Mouse (Mus musculus): Measurements from ENCODE around the gene Cfdp1. TPM values are rescaled to one million over a fixed set of nuclear protein-coding genes. Genes with fewer than 3 reads are reported as not detected.
A peak's percentile ranks its signal among the peaks of the same experiment; 100 is the strongest.

Gene Cfdp1
- polyA plus RNA-seq, 1 experiment from 2014 or later: 225 TPM

- Histone ChIP-seq H3K27me3 (ENCODE audit: low read depth, poor library complexity, severe bottlenecking) (no peaks in the 10 kb centered on the region), H3K9me3 (replicated peaks) (no peaks in the 10 kb centered on the region), H3K27ac (replicated peaks) (peak overlapping the region; percentile 85), H3K4me3 (peak overlapping the region; percentile 38), H3K4me1 (peaks cover 57% of the 10 kb centered on the region), H3K36me3 (peaks cover 11% of the 10 kb centered on the region)
- peak; percentile 72 for DNase-seq (ENCODE audit: low spot score)
- 39% methylated on average over 13 of the region's 13 CpGs for WGBS
Measured at GRCm38 (mm10) chr8:111786701-111787588, 67.1 kb downstream of the Cfdp1 start.

- peaks cover 5% of the 10 kb centered on the region for H3K36me3 ChIP-seq
- H3K4me1 ChIP-seq: peaks cover 57% of the 10 kb centered on the region
- WGBS: 89% methylated on average over 2 of the region's 2 CpGs
Measured at GRCm38 (mm10) chr8:111786116-111786515, 68.0 kb downstream of the Cfdp1 start.

GRCm38 (mm10) chr8:111782671-111783394 is 71.3 kb downstream of the Cfdp1 start:
- no peak for DNase-seq (ENCODE audit: low spot score)
- 69% methylated on average over 9 of the region's 9 CpGs for WGBS
- H3K9me3 ChIP-seq (replicated peaks): no peaks in the 10 kb centered on the region
- peak overlapping the region; percentile 63 for H3K27ac ChIP-seq (replicated peaks)
- H3K27me3 ChIP-seq (ENCODE audit: low read depth, poor library complexity, severe bottlenecking): no peaks in the 10 kb centered on the region
- peaks cover 40% of the 10 kb centered on the region for H3K4me1 ChIP-seq
- H3K4me3 ChIP-seq: no peak overlapping the region
- peaks cover 21% of the 10 kb centered on the region for H3K36me3 ChIP-seq

More at GRCm38 (mm10) chr8:111786116-111786515, 68.0 kb downstream of the Cfdp1 start:
- no peak for DNase-seq (ENCODE audit: low spot score)
- H3K27ac ChIP-seq (replicated peaks): no peak overlapping the region
- no peaks in the 10 kb centered on the region for H3K27me3 ChIP-seq (ENCODE audit: low read depth, poor library complexity, severe bottlenecking)
- H3K4me3 ChIP-seq: no peak overlapping the region
- H3K9me3 ChIP-seq (replicated peaks): no peaks in the 10 kb centered on the region

- Histone ChIP-seq H3K4me1 (peaks cover 33% of the 10 kb centered on the region), H3K4me3 (no peak overlapping the region), H3K27me3 (ENCODE audit: low read depth, poor library complexity, severe bottlenecking) (no peaks in the 10 kb centered on the region), H3K27ac (replicated peaks) (peak overlapping the region; percentile 28; the same call in 1 of the 2 replicates), H3K9me3 (replicated peaks) (no peaks in the 10 kb centered on the region), H3K36me3 (peaks cover 21% of the 10 kb centered on the region)
- WGBS: 92% methylated on average over 2 of the region's 2 CpGs
- no peak for DNase-seq (ENCODE audit: low spot score)
Measured at GRCm38 (mm10) chr8:111782161-111782560, 71.9 kb downstream of the Cfdp1 start.

- no peaks in the 10 kb centered on the region for H3K9me3 ChIP-seq (replicated peaks)
- H3K4me1 ChIP-seq: peaks cover 20% of the 10 kb centered on the region
- no peak overlapping the region for H3K4me3 ChIP-seq
- no peak for DNase-seq (ENCODE audit: low spot score)
- H3K27me3 ChIP-seq (ENCODE audit: low read depth, poor library complexity, severe bottlenecking): no peaks in the 10 kb centered on the region
- WGBS: 88% methylated on average over 10 of the region's 10 CpGs
- H3K36me3 ChIP-seq: peaks cover 30% of the 10 kb centered on the region
- no peak overlapping the region for H3K27ac ChIP-seq (replicated peaks)
Measured at GRCm38 (mm10) chr8:111780697-111781424, 73.2 kb downstream of the Cfdp1 start.

GRCm38 (mm10) chr8:111779690-111780089 is 74.4 kb downstream of the Cfdp1 start:
- DNase-seq (ENCODE audit: low spot score): no peak
- Histone ChIP-seq H3K27me3 (ENCODE audit: low read depth, poor library complexity, severe bottlenecking) (no peaks in the 10 kb centered on the region), H3K36me3 (peaks cover 38% of the 10 kb centered on the region)

GRCm38 (mm10) chr8:111778801-111779200 is 75.3 kb downstream of the Cfdp1 start:
- Histone ChIP-seq H3K27ac (replicated peaks) (no peak overlapping the region), H3K4me3 (no peak overlapping the region), H3K9me3 (replicated peaks) (no peaks in the 10 kb centered on the region), H3K4me1 (peaks cover 20% of the 10 kb centered on the region), H3K36me3 (peaks cover 43% of the 10 kb centered on the region), H3K27me3 (ENCODE audit: low read depth, poor library complexity, severe bottlenecking) (no peaks in the 10 kb centered on the region)
- 87% methylated on average over 7 of the region's 7 CpGs for WGBS
- DNase-seq (ENCODE audit: low spot score): no peak

More at GRCm38 (mm10) chr8:111779690-111780089, 74.4 kb downstream of the Cfdp1 start:
- H3K4me3 ChIP-seq: no peak overlapping the region
- 85% methylated on average over 7 of the region's 7 CpGs for WGBS
- peaks cover 20% of the 10 kb centered on the region for H3K4me1 ChIP-seq
- H3K27ac ChIP-seq (replicated peaks): no peak overlapping the region; the same call in 1 of the 2 replicates
- H3K9me3 ChIP-seq (replicated peaks): no peaks in the 10 kb centered on the region

- 92% methylated on average over 4 of the region's 4 CpGs for WGBS
- Histone ChIP-seq H3K4me1 (0 out of 2 replicates have a peak, but pooled peaks cover 7% of the 10 kb centered on the region), H3K9me3 (replicated peaks) (no peaks in the 10 kb centered on the region), H3K4me3 (no peak overlapping the region), H3K27me3 (ENCODE audit: low read depth, poor library complexity, severe bottlenecking) (no peaks in the 10 kb centered on the region), H3K27ac (replicated peaks) (no peak overlapping the region), H3K36me3 (peaks cover 56% of the 10 kb centered on the region)
- DNase-seq (ENCODE audit: low spot score): no peak
Measured at GRCm38 (mm10) chr8:111776492-111776891, 77.6 kb downstream of the Cfdp1 start.

- peaks cover 59% of the 10 kb centered on the region for H3K36me3 ChIP-seq
- no peak overlapping the region for H3K4me3 ChIP-seq
- no peak overlapping the region for H3K27ac ChIP-seq (replicated peaks)
- H3K27me3 ChIP-seq (ENCODE audit: low read depth, poor library complexity, severe bottlenecking): no peaks in the 10 kb centered on the region
- H3K9me3 ChIP-seq (replicated peaks): no peaks in the 10 kb centered on the region
- WGBS: 94% methylated on average over 6 of the region's 6 CpGs
- DNase-seq (ENCODE audit: low spot score): no peak
- 0 out of 2 replicates have a peak, but pooled peaks cover 7% of the 10 kb centered on the region for H3K4me1 ChIP-seq
Measured at GRCm38 (mm10) chr8:111775766-111776165, 78.3 kb downstream of the Cfdp1 start.

- H3K9me3 ChIP-seq (replicated peaks): no peaks in the 10 kb centered on the region
- no peaks in the 10 kb centered on the region for H3K27me3 ChIP-seq (ENCODE audit: low read depth, poor library complexity, severe bottlenecking)
- H3K36me3 ChIP-seq: peaks cover 48% of the 10 kb centered on the region
- 95% methylated on average over 5 of the region's 5 CpGs for WGBS
- no peak overlapping the region for H3K27ac ChIP-seq (replicated peaks)
- H3K4me1 ChIP-seq: peaks cover 16% of the 10 kb centered on the region
- no peak overlapping the region for H3K4me3 ChIP-seq
- DNase-seq (ENCODE audit: low spot score): no peak
Measured at GRCm38 (mm10) chr8:111773476-111773875, 80.6 kb downstream of the Cfdp1 start.

GRCm38 (mm10) chr8:111773057-111773456 is 81.0 kb downstream of the Cfdp1 start:
- H3K27me3 ChIP-seq (ENCODE audit: low read depth, poor library complexity, severe bottlenecking): no peaks in the 10 kb centered on the region
- H3K27ac ChIP-seq (replicated peaks): no peak overlapping the region
- 92% methylated on average over 7 of the region's 7 CpGs for WGBS
- no peaks in the 10 kb centered on the region for H3K9me3 ChIP-seq (replicated peaks)
- H3K4me1 ChIP-seq: peaks cover 15% of the 10 kb centered on the region
- no peak overlapping the region for H3K4me3 ChIP-seq
- DNase-seq (ENCODE audit: low spot score): no peak
- H3K36me3 ChIP-seq: peaks cover 48% of the 10 kb centered on the region

- Histone ChIP-seq H3K4me1 (peaks cover 15% of the 10 kb centered on the region), H3K27ac (replicated peaks) (no peak overlapping the region), H3K9me3 (replicated peaks) (no peaks in the 10 kb centered on the region), H3K36me3 (peaks cover 56% of the 10 kb centered on the region), H3K4me3 (no peak overlapping the region), H3K27me3 (ENCODE audit: low read depth, poor library complexity, severe bottlenecking) (no peaks in the 10 kb centered on the region)
- WGBS: 92% methylated on average over 9 of the region's 9 CpGs
- no peak for DNase-seq (ENCODE audit: low spot score)
Measured at GRCm38 (mm10) chr8:111772083-111772482, 82.0 kb downstream of the Cfdp1 start.
